Mouse (Mus musculus) midbrain, embryonic 14.5 days (tissue): ENCODE results near the gene Glp1r. TPM values are rescaled to one million over a fixed set of nuclear protein-coding genes. Genes with fewer than 3 reads are reported as not detected.

ENCODE experiments used
- ATAC-seq: fragments of 200-750 bp; cut with Nextera tagmentation; 2 replicates; pipeline ENCODE4 v1.8.0; 2017; ENCODE audit warnings: moderate number of reproducible peaks, moderate library complexity; ENCODE audit not compliant: low FRiP score, low TSS enrichment
- DNase-seq: peaks from one replicate; pipeline ENCODE4 v3.0.0-alpha.2; 2015
- H3K27ac ChIP-seq: fragments of 300-500 bp; sonication (generic); replicated peaks from 2 replicates; pipeline ENCODE4 v1.5.1; 2014; ENCODE audit warnings: mild to moderate bottlenecking, low read depth, low read length, moderate library complexity
- H3K27me3 ChIP-seq: fragments of 300-500 bp; sonication (generic); 2 replicates; pipeline ENCODE4 v1.6.1; 2014; ENCODE audit warnings: low read length, control low read depth, mixed read lengths; ENCODE audit not compliant: control insufficient read depth, insufficient read depth
- H3K36me3 ChIP-seq: fragments of 300-500 bp; sonication (generic); 2 replicates; pipeline ENCODE4 v1.6.1; 2014; ENCODE audit warnings: low read length, control low read depth; ENCODE audit not compliant: control insufficient read depth, insufficient read depth
- H3K4me1 ChIP-seq: fragments of 300-500 bp; sonication (generic); 2 replicates; pipeline ENCODE4 v1.6.1; 2014; ENCODE audit warnings: mild to moderate bottlenecking, antibody characterized with exemption, low read length, control low read depth; ENCODE audit not compliant: control insufficient read depth, insufficient read depth
- H3K4me2 ChIP-seq: fragments of 300-500 bp; sonication (generic); 2 replicates; pipeline ENCODE4 v1.6.1; 2014; ENCODE audit warnings: mild to moderate bottlenecking, low read length, moderate library complexity
- H3K4me3 ChIP-seq: fragments of 300-500 bp; sonication (generic); replicated peaks from 2 replicates; pipeline ENCODE4 v1.5.1; 2014; ENCODE audit warnings: low read depth, low read length
- H3K9ac ChIP-seq: fragments of 300-500 bp; sonication (generic); replicated peaks from 2 replicates; pipeline ENCODE4 v1.6.1; 2014; ENCODE audit warnings: mild to moderate bottlenecking, low read length, moderate library complexity
- H3K9me3 ChIP-seq: fragments of 300-500 bp; sonication (generic); 2 replicates; pipeline ENCODE4 v1.6.1; 2016; ENCODE audit warnings: low read length, control low read depth, mixed read lengths; ENCODE audit not compliant: control insufficient read depth
- WGBS: fragments of 180-500 bp; shearing (Covaris S2); extraction: QIAGEN DNeasy Blood & Tissue Kit; methylation state at CpG from one replicate; pipeline ENCODE4 v1.1.7; 2014; 5-methylcytosine and 5-hydroxymethylcytosine counted together
- polyA plus RNA-seq: library from polyadenylated mRNA; unstranded; fragments of >200 nt; fragmentation: Nextera tagmentation; extraction: Ambion mirVana; gene quantifications from 2 replicates; pipeline ENCODE4 v1.2.1, GENCODE M21; 2014

The Glp1r gene
- 0.46 and 0.58 TPM in 2 replicates for polyA plus RNA-seq

DNA sequence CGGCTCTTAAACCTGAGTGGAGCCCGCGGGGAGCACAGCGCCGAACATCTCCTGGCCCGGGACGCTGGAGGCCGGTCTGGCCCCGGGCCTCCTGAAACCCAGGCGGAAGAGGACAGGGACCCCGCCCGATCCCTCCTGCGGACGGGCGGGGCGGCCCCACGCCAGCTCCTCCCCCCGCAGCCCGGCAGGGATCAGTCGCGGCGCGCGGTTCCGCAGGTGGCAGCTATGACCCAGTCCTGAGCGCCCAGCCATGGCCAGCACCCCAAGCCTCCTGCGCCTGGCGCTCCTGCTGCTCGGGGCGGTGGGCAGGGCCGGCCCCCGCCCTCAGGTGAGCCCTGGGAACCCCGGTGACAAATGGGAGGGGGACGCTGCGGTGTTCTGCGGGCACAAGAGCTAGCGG is at the start of gene Glp1r:
Glp1r (plus strand) TSS at position 191 of the 400 bp plus-strand sequence.
- ATAC-seq, result no peak

DNA sequence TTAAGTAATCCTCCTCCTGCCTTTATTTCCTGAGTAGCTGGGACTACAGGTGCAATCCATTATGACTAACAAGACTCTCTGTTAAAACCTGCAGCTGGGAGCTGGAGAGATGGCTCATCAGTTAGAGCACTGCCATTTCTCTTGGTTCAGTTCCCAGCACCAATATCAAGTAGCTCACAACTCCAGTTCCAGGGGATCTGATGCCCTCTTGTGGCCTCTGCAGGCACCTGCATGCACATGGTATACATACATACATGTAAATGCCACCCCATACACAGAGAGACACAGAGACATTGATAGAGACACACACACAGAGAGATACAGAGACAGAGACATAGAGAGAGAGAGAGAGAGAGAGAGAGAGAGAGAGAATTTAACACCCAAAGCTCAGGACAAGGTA is 49.3 kb upstream of the Glp1r start:
- Histone ChIP-seq H3K27me3 (no peaks in the 10 kb centered on the region), H3K9ac (no peak overlapping the region), H3K27ac (no peak overlapping the region), H3K9me3 (no peaks in the 10 kb centered on the region), H3K36me3 (no peaks in the 10 kb centered on the region), H3K4me2 (no peak overlapping the region), H3K4me1 (no peaks in the 10 kb centered on the region), H3K4me3 (no peak overlapping the region)
- DNase-seq (no peak), ATAC-seq (no peak)

More for the DNA sequence above, at the start of gene Glp1r:
- Histone ChIP-seq H3K4me3 (peak within 1 kb of the TSS; percentile 41), H3K4me2 (peak within 1 kb of the TSS; percentile 96), H3K36me3 (no peaks in the 10 kb centered on the region), H3K9ac (peak within 1 kb of the TSS; percentile 64), H3K27ac (no peak within 1 kb of the TSS), H3K4me1 (peaks cover 6% of the 10 kb centered on the region; the same call in 1 of the 2 replicates), H3K27me3 (peaks cover 20% of the 10 kb centered on the region), H3K9me3 (no peaks in the 10 kb centered on the region)
- WGBS, result under 1% methylated on average over 37 of the region's 37 CpGs
- DNase-seq, result peak; percentile 26

DNA sequence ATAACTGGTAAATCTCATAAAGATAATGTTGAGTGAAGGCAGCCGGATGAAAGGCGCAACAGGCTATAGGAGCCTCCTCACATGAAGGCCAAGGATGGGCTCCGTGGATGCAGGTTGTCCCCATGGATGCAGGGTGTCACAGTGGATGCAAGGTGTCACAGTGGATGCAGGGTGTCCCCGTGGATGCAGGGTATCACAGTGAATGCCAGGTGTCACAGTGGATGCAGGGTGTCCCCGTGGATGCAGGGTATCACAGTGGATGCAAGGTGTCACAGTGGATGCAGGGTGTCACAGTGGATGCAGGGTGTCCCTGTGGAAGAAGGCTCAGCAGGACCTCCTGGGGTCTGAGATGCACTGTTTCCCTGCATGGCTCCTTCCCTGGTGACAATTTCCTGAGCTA is 44.3 kb upstream of the Glp1r start:
- no peak overlapping the region for H3K4me2 ChIP-seq
- no peak for ATAC-seq
- H3K9ac ChIP-seq, result no peak overlapping the region
- WGBS, result 92% methylated on average over 5 of the region's 5 CpGs
- H3K27me3 ChIP-seq, result no peaks in the 10 kb centered on the region
- no peak overlapping the region for H3K27ac ChIP-seq
- no peaks in the 10 kb centered on the region for H3K9me3 ChIP-seq
- no peak for DNase-seq
- peaks cover 15% of the 10 kb centered on the region for H3K4me1 ChIP-seq
- no peaks in the 10 kb centered on the region for H3K36me3 ChIP-seq
- H3K4me3 ChIP-seq, result no peak overlapping the region

DNA sequence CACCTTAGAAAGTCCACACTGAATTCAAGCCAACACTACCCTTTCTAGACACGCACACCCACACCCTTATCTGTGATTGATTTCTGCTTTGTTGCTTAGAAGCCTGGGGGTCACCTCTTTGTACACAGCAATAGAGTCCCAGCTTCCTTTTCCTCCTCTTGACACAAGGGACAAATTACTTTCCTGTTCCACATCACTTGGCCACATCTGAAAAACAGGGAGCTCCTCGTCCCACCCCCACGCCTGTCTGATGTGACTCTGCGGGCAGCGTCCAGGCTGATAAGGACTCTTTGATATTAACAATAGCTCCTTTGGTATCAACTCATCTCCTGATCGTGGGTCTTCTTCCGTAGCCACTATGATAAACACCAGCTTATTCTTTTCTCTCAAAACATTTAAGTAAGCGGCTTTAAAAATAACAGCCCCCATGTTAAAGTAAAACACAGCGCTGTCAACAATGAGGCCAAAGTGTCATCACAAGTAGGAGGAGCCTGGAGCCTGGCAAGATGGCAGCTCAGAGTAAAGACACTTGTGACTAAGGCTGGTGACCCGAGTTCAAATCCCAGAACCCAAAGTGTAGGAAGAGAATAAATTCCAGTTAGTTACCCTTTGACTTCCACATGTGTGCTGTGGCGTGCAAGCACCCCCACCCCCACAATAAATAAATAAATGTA is 42.9 kb upstream of the Glp1r start:
- Histone ChIP-seq H3K9me3 (no peaks in the 10 kb centered on the region), H3K4me2 (no peak overlapping the region), H3K4me1 (peaks cover 19% of the 10 kb centered on the region), H3K36me3 (no peaks in the 10 kb centered on the region), H3K27me3 (no peaks in the 10 kb centered on the region), H3K4me3 (no peak overlapping the region), H3K27ac (no peak overlapping the region), H3K9ac (no peak overlapping the region)
- no peak for DNase-seq
- 58% methylated on average over 11 of the region's 11 CpGs for WGBS
- ATAC-seq, result no peak

DNA sequence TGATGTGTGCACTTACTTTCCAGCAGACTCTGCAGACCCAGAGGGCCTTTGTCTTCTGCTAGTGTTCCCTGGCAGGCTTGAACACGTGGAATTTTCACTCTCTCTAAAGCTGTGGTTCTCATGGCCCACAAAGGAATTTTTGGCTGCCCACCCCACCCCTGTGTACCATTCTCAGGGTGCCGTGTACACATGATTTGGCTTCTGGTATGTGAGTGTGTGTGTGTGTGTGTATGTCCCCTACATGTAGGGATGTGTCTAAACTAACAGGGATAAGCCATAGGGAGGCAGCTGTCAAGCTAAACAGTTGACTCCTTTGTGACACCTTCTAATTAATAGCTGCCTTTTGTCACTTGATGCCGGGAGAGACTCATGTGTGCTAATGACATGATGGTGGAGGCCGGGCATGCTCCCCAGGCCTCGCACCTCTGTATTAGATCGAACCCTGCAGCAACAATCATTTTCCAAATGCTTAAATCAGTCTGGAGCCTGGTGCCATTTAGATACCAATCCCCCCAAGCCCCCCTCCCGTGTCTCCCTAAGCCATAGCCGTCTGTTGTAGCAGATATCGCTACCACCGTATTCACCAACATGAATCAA is 41.5 kb upstream of the Glp1r start:
- Histone ChIP-seq H3K27ac (peak overlapping the region; percentile 72), H3K4me2 (no peak overlapping the region), H3K4me3 (no peak overlapping the region), H3K4me1 (peaks cover 23% of the 10 kb centered on the region), H3K27me3 (no peaks in the 10 kb centered on the region), H3K9ac (no peak overlapping the region), H3K36me3 (no peaks in the 10 kb centered on the region), H3K9me3 (no peaks in the 10 kb centered on the region)
- ATAC-seq (peak; percentile 63), DNase-seq (peak; percentile 72)
- 17% methylated on average over 10 of the region's 10 CpGs for WGBS

DNA sequence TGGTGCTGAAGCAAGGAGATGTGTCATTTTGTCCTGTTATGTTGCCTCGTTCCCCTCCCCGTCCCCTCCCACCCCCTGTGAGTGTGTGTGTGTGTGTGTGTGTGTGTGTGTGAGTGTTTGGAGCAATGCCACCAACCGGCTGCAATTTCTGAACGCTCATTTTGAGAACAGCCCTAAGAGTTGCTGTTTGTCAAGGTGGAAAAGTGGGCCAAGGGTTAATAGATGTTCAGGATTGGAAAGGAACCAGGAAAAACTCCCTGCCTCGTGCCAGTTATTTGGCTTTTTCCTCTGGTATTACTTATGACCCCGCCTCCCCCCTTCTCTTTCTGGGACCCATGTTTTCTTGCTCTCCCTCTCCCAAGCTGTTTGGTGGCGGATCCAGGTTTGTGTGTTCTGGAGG is 41.0 kb upstream of the Glp1r start:
- H3K36me3 ChIP-seq, result no peaks in the 10 kb centered on the region
- H3K9ac ChIP-seq, result no peak overlapping the region
- no peak for DNase-seq
- H3K4me3 ChIP-seq, result no peak overlapping the region
- peak overlapping the region; percentile 72 for H3K27ac ChIP-seq
- H3K9me3 ChIP-seq, result no peaks in the 10 kb centered on the region
- peaks cover 23% of the 10 kb centered on the region for H3K4me1 ChIP-seq
- 52% methylated on average over 7 of the region's 7 CpGs for WGBS
- no peaks in the 10 kb centered on the region for H3K27me3 ChIP-seq
- ATAC-seq, result no peak
- no peak overlapping the region for H3K4me2 ChIP-seq

DNA sequence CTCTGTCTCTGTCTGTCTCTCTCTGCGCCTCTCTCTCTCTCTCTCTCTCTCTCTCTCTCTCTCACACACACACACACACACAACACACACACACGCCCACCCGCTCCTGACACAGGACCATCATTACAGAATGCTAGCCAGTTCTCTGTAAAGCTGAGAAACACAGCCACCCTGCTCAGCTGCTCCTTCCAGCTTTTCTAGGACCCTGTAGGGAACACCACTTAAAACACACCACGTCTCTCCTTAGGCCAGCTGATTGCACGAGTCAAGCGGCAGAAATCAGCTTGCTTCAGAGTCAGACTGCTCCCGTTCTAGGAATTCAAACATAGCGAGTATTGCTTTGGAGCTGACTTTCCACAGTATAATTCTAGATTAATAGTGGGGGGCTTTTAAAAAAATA is 35.3 kb upstream of the Glp1r start:
- DNase-seq (peak; percentile 31), ATAC-seq (no peak)
- H3K9ac ChIP-seq, result no peak overlapping the region
- no peaks in the 10 kb centered on the region for H3K36me3 ChIP-seq
- 0 out of 2 replicates have a peak overlapping the region, but pooled peaks have one; percentile 45 for H3K27ac ChIP-seq
- peaks cover 13% of the 10 kb centered on the region; the same call in 1 of the 2 replicates for H3K4me1 ChIP-seq
- no peaks in the 10 kb centered on the region for H3K9me3 ChIP-seq
- H3K4me2 ChIP-seq, result no peak overlapping the region
- no peaks in the 10 kb centered on the region for H3K27me3 ChIP-seq
- no peak overlapping the region for H3K4me3 ChIP-seq
- WGBS, result 58% methylated on average over 8 of the region's 8 CpGs

DNA sequence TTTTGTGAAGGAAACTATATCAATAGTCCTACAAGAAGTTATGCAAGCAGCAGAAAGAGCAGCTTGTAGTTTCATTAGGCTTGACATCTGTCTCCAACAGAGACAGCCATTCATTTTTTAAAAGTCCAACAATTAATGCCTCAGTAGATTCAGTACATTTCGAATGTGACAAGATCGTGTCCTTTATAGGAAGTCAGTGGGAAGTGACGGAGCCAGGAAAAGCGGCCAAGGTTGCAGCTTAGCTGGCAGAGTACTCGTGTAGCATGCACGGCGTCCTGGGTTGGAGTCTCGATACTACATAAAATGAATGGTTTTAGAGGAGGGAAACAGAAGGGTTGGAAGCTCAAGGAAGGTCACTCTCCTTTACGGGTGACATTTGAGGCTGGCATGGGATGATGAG is 34.7 kb upstream of the Glp1r start:
- no peaks in the 10 kb centered on the region for H3K9me3 ChIP-seq
- no peaks in the 10 kb centered on the region for H3K27me3 ChIP-seq
- no peak overlapping the region for H3K4me2 ChIP-seq
- no peak overlapping the region for H3K27ac ChIP-seq
- no peak overlapping the region for H3K9ac ChIP-seq
- no peak for ATAC-seq
- H3K4me1 ChIP-seq, result peaks cover 11% of the 10 kb centered on the region; the same call in 1 of the 2 replicates
- DNase-seq, result no peak
- H3K36me3 ChIP-seq, result no peaks in the 10 kb centered on the region
- H3K4me3 ChIP-seq, result no peak overlapping the region
- 80% methylated on average over 9 of the region's 9 CpGs for WGBS

DNA sequence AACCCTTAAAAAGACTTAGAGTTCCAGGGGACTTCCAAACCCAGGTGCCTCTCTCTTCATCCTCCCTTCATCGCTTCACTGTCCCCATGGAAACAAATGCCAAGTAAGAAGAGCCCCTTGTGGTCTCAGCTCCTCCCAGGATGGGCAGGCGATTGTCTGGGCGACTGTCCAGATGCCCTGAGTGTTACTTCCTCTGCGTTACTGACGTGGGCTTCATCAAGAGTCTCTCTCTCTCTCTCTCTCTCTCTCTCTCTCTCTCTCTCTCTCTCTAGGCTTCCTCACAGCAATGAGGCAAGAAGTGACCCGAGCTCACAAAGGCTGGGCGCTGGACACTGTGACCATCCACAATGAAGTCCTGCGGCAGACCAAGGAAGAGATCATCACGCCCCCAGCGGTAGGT is 30.6 kb upstream of the Glp1r start:
- WGBS, result 26% methylated on average over 10 of the region's 10 CpGs

More for the DNA sequence above, 30.6 kb upstream of the Glp1r start:
- no peaks in the 10 kb centered on the region for H3K9me3 ChIP-seq
- H3K4me2 ChIP-seq, result no peak overlapping the region
- H3K27me3 ChIP-seq, result no peaks in the 10 kb centered on the region
- H3K9ac ChIP-seq, result no peak overlapping the region
- no peak overlapping the region for H3K27ac ChIP-seq
- DNase-seq (no peak), ATAC-seq (no peak)
- H3K36me3 ChIP-seq, result no peaks in the 10 kb centered on the region
- H3K4me3 ChIP-seq, result no peak overlapping the region
- H3K4me1 ChIP-seq, result no peaks in the 10 kb centered on the region
